Mouse (Mus musculus) embryonic stem cell, embryonic (primary cell): ENCODE results near the gene Rcor3.

Experiments used
- CTCF ChIA-PET, 4 experiments: fragments of 300-600 bp in 2 of 4; fragments of 350-600 bp in 2 of 4; sonication (Branson Sonifier 250); formaldehyde crosslinking; loops; one replicate each; lab custom pipeline; 2022; ENCODE audit warnings: inconsistent platforms in 2 of 4; lab: Charles Lee
- POLR2A ChIA-PET, 4 experiments: fragments of 300-600 bp in 2 of 4; fragments of 350-600 bp in 2 of 4; sonication (Branson Sonifier 250); formaldehyde crosslinking; loops; one replicate each; lab custom pipeline; 2022; ENCODE audit warnings: antibody characterized with exemption in 4 of 4, inconsistent platforms in 1 of 4; lab: Charles Lee

Gene Rcor3

DNA sequence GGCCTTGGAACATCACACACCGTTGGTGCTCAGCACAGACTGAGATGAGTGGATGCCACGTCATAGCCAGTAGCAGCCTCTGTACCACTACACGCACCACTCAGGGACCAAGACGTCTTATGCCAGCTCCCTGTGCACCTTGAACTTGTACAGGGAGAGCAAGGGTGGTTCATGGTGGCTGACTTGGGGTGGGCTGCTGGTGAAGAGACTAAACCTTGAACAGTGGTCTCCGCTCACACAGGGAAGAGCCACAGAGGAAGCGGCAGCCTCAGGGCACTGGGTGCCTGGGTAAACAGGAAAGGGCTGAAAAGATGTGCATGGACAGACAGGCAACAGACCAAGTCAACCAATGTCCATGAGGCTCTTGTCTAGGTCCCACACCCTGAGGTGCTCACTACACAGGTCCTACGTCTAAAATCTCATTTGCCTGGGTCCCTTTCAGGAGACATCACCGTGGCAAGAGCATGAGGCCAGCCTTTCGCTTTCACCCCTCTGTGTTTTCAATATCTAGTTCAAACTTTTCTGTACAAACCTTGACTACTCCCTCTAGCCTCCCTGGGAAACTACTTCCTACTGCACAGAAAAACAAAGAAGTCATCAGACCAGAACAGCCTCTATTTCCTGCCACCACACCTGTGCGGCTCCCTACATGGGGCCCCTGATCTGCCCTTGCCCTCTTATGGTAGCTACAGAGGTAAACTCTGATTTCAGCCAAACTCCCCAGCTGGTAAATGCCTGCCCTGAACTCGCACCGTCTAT is 51.4 kb downstream of the Rcor3 start:
- ChIA-PET POLR2A (no interaction called here), CTCF (no interaction called here)

DNA sequence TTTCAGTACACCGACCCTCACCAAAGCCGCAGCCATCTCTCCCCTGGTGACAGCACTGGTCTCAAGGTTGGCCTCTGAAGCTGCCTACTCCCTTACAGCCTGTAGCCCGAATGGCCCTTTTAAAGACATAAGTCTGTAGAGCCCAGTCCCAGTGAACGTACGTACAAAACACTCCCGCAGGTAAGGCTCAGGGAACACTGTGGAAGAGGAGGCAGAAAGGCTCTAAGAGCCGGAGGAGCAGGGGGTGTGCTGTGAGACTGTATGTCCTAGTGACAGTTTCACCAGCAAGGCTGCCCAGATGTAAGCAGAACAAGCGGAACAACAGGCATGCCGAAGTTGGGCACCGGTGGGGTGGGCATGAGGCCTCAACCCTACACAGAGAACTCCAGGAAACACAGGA is 52.6 kb downstream of the Rcor3 start:
- CTCF ChIA-PET, result no interaction called here
- POLR2A ChIA-PET, result no interaction called here

DNA sequence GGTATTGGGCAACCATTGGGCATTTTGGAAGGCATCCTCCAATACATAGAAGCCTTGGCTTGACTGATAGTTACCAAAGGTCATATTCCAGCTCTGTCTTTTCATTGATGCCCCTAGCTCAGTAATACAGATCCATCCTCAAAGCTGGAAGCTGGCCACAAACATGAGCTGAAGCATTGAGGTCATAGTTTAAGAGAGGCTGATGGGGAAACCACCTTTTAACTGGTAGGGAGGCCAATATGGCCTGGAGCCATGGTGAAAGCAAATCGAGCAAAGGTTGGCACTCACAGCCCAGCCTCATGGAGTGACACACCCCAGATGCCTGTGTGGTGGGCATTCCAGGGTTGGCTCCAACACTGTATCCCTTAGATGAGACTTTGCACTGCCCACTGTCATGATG is 55.2 kb downstream of the Rcor3 start:
- POLR2A ChIA-PET, result interaction anchor here in 1 of 4 experiments (1.2 kb wide), 1 partner anchor 10 kb away, joined by 3 read pairs; no protein-coding TSS in a partner anchor
- CTCF ChIA-PET, result interaction anchor here in 1 of 4 experiments (0.9 to 1.2 kb wide), 2 partner anchors 10 to 118 kb away, joined by 3 to 4 read pairs; partner anchors contain the start of gene Traf5

- CTCF ChIA-PET, result no interaction called here
Measured at GRCm38 (mm10) chr1:192081129-192081528, 56.7 kb downstream of the Rcor3 start.

GRCm38 (mm10) chr1:192079121-192079520 is 58.7 kb downstream of the Rcor3 start:
- ChIA-PET CTCF (interaction anchor here in 1 of 4 experiments (1.0 kb wide), 1 partner anchor 114 kb away, joined by 3 read pairs; no protein-coding TSS in a partner anchor), POLR2A (no interaction called here)

More at GRCm38 (mm10) chr1:192081129-192081528, 56.7 kb downstream of the Rcor3 start:
- POLR2A ChIA-PET, result interaction anchor here in 1 of 4 experiments (0.5 kb wide), 1 partner anchor 326 kb away, joined by 5 read pairs; no protein-coding TSS in a partner anchor

DNA sequence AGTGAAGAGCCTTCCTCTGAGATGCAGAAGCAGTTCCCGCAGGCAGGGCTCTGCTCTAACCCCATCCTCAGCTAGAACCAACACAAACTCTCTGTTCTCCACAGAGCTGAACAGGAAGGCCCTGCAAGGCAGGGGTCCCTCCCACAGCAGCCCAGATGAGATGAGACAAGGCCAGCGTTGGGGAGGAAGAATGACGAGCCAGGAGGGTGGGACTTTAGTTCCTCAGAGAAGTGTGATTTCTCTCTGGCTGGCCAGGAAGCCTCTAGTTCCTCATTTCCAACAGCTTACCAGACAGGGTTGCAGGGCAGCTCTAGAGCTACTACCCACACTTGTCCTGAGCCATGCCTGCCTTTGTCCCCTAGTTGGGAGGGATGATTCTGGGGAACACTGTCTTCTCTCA is 59.5 kb downstream of the Rcor3 start:
- POLR2A ChIA-PET, result no interaction called here
- CTCF ChIA-PET, result interaction anchor here in 1 of 4 experiments (1.0 kb wide), 1 partner anchor 113 kb away, joined by 3 read pairs; no protein-coding TSS in a partner anchor

- ChIA-PET CTCF (no interaction called here), POLR2A (interaction anchor here in 1 of 4 experiments (1.2 kb wide), 1 partner anchor 121 kb away, joined by 3 read pairs; no protein-coding TSS in a partner anchor)
Measured at GRCm38 (mm10) chr1:192076796-192077535, 60.9 kb downstream of the Rcor3 start.

GRCm38 (mm10) chr1:192076101-192076500 is 61.8 kb downstream of the Rcor3 start:
- ChIA-PET POLR2A (interaction anchor here in 1 of 4 experiments (1.2 kb wide), 1 partner anchor 120 kb away, joined by 3 read pairs; no protein-coding TSS in a partner anchor), CTCF (no interaction called here)

DNA sequence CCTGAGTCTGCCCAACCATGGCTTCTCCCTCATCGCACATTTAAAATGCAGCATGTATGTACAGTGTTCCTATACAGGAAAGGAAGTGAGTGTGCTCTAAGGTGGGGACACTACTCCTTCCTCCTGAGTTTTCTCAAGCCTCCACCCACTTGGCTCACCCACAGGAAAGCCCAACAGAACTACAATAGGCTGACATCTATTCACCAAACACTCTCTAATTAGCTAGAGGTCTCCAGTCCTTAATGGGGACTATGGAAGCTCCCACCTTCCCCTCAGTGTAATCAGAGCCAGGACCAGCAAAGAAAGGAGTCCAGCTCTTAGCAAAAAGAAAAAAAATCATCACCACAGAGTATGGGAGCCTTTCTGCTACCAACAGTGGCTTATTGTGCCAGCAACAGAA is 63.0 kb downstream of the Rcor3 start:
- ChIA-PET POLR2A (no interaction called here), CTCF (interaction anchor here in 1 of 4 experiments (1.2 kb wide), 1 partner anchor 18 kb away, joined by 5 read pairs; the partner anchor contains the start of gene Traf5)

- ChIA-PET CTCF (no interaction called here), POLR2A (interaction anchor here in 1 of 4 experiments (1.4 to 1.6 kb wide), 2 partner anchors 16 to 20 kb away, joined by 4 to 5 read pairs; partner anchors contain the start of gene Traf5)
Measured at GRCm38 (mm10) chr1:192072426-192072825, 65.4 kb downstream of the Rcor3 start.

GRCm38 (mm10) chr1:192070618-192071051 is 67.2 kb downstream of the Rcor3 start:
- POLR2A ChIA-PET, result interaction anchor here in 1 of 4 experiments (1.6 kb wide), 1 partner anchor 18 kb away, joined by 5 read pairs; no protein-coding TSS in a partner anchor
- CTCF ChIA-PET, result interaction anchor here in 1 of 4 experiments (1.1 kb wide), 1 partner anchor 107 kb away, joined by 3 read pairs; no protein-coding TSS in a partner anchor

GRCm38 (mm10) chr1:192069971-192070591 is 67.8 kb downstream of the Rcor3 start:
- ChIA-PET CTCF (interaction anchor here in 1 of 4 experiments (1.1 kb wide), 1 partner anchor 106 kb away, joined by 3 read pairs; no protein-coding TSS in a partner anchor), POLR2A (no interaction called here)

GRCm38 (mm10) chr1:192068188-192068587 is 69.7 kb downstream of the Rcor3 start:
- CTCF ChIA-PET, result interaction anchor here in 1 of 4 experiments (0.5 kb wide), 1 partner anchor 676 kb away, joined by 3 read pairs; no protein-coding TSS in a partner anchor
- POLR2A ChIA-PET, result interaction anchor here in 1 of 4 experiments (0.6 kb wide), 1 partner anchor 260 kb away, joined by 4 read pairs; no protein-coding TSS in a partner anchor

- ChIA-PET POLR2A (interaction anchor here in 2 of 4 experiments (0.9 to 1.2 kb wide), 2 partner anchors 9 kb away, joined by 4 read pairs; no protein-coding TSS in a partner anchor), CTCF (interaction anchor here in 2 of 4 experiments (0.6 to 1.5 kb wide), 3 partner anchors 8 to 232 kb away, joined by 3 read pairs; partner anchors contain the start of gene Traf5 (in 1 of the 2))
Measured at GRCm38 (mm10) chr1:192066956-192067355, 70.9 kb downstream of the Rcor3 start.

GRCm38 (mm10) chr1:192063209-192063946 is 74.5 kb downstream of the Rcor3 start:
- ChIA-PET CTCF (interaction anchor here in 1 of 4 experiments (1.1 kb wide), 1 partner anchor 29 kb away, joined by 3 read pairs; the partner anchor contains the start of gene Traf5), POLR2A (no interaction called here)

GRCm38 (mm10) chr1:192062682-192063081 is 75.2 kb downstream of the Rcor3 start:
- ChIA-PET POLR2A (no interaction called here), CTCF (interaction anchor here in 1 of 4 experiments (0.7 kb wide), 1 partner anchor 200 kb away, joined by 5 read pairs; no protein-coding TSS in a partner anchor)

DNA sequence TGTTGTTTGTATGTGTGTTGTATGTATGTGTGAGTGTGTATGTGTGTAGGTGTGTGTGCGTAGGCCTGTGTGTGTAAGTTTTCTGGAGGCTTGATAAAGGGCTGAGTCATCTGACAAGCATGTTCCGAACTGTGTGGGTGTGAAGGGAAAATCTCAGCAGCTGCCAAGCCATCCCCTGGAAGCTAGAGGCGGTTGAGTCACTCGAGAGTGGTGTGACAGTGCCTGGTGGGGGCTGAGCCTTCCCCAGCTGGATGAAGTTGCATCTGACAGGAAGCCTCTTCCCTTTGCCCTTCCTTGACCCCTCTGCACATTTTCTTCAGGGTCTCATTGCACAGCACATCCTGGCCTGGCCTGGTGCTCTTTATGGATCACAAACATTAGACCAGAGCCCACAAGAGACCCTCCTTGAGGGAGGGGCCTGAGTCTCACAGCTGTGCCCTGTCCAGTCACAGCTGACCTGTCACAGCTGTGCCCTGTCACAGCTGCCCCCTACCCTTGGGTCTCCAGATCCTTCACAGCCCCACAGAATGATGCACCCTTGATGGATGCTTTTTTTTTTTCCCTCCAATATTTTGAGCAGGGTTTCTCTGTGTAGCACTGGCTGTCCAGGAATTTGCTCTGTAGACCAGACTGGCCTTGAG is 76.1 kb downstream of the Rcor3 start:
- ChIA-PET POLR2A (no interaction called here), CTCF (interaction anchor here in 1 of 4 experiments (0.7 kb wide), 1 partner anchor 201 kb away, joined by 5 read pairs; no protein-coding TSS in a partner anchor)
